Mouse (Mus musculus) heart, adult 8-10 months (tissue): Measurements from ENCODE around the gene Iqcb1. TPM values are rescaled to one million over a fixed set of nuclear protein-coding genes. Genes with fewer than 3 reads are reported as not detected.

Experiments used
- DNase-seq: peaks from one replicate; pipeline ENCODE4 v3.0.0; 2022; ENCODE audit warnings: low spot score
- microRNA-seq: library from miRNA; unstranded; fragments of <30 nt; microRNA quantifications from one replicate; pipeline ENCODE4 v1.2.0, GENCODE M21; 2022
- total RNA-seq, 4 experiments: library from RNA; stranded (reverse); gene quantifications; 2 replicates each; pipeline ENCODE4 v1.2.4; 2022

Iqcb1 gene
- total RNA-seq, 4 experiments from 2014 or later = 13.6 to 18.0 (median 16.8) TPM

GRCm38 (mm10) chr16:36875276-36875851 lies 47.2 kb downstream of the Iqcb1 start:
- DNase-seq = no peak

- DNase-seq = no peak
Observed at GRCm38 (mm10) chr16:36877316-36877715, 49.1 kb downstream of the Iqcb1 start.

GRCm38 (mm10) chr16:36882737-36883343 lies 54.7 kb downstream of the Iqcb1 start:
- no peak for DNase-seq

DNA sequence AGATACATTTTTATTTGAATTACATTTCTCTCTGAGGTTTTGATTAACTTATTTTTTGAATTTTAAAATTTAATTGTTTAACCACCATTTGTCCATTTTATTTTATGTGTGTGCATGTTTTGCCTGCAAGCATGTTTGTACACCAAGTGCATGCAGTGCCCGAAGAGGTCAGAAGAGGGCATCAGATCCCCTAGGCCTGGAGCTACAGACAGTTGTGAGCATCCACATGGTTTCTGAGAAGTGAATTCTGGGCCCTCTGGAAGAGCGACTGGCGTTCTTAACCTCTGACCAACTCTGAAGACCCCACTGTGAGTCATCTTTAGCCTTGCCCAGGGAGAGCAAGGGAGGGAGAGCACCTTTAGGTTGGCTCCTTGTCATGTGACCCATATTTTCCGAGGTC lies 56.7 kb downstream of the Iqcb1 start:
- no peak for DNase-seq

GRCm38 (mm10) chr16:36885912-36886311 lies 57.7 kb downstream of the Iqcb1 start:
- DNase-seq = no peak

GRCm38 (mm10) chr16:36887546-36887945 lies 59.4 kb downstream of the Iqcb1 start:
- no peak for DNase-seq

DNA sequence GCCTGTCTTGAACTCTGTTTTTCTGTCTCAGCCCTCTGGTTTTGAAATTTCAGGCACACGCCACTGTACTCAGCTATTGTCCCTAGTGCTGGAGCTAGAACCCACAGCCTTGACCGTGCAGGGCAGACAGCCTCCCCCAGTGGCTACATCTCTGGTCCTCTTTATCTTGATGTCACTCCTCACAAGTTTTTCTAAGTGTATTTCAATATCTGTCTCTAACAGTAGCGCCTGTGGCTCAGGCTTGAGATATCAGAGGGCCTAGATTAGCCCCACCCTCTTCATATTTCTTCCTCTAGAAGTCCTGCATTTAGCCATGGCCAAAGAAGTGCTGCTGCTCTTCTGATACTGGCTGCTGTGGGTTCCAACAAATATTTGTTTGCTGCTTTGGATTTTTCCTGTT lies 62.4 kb downstream of the Iqcb1 start:
- DNase-seq = no peak

- no peak for DNase-seq
Observed at GRCm38 (mm10) chr16:36891415-36891814, 63.2 kb downstream of the Iqcb1 start.

DNA sequence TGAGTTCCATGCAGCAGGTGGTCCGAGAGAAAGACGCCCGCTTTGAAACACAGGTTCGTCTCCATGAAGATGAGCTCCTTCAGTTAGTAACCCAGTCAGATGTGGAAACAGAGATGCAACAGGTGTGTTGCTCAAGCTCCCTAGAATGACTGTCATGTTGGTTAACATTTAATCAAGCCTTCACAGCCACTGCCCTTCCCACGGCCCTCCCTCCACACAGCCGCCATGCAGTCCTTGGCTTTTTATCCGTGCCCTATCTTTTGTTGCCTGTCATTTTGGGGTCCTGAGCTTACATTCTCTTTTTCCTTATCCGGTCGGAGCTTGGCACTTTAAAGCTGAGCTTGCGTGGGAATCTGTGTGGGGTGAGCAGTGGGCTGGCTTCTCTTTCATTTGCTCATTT lies 65.1 kb downstream of the Iqcb1 start:
- DNase-seq = no peak

GRCm38 (mm10) chr16:36896712-36897111 lies 68.5 kb downstream of the Iqcb1 start:
- no peak for DNase-seq

DNA sequence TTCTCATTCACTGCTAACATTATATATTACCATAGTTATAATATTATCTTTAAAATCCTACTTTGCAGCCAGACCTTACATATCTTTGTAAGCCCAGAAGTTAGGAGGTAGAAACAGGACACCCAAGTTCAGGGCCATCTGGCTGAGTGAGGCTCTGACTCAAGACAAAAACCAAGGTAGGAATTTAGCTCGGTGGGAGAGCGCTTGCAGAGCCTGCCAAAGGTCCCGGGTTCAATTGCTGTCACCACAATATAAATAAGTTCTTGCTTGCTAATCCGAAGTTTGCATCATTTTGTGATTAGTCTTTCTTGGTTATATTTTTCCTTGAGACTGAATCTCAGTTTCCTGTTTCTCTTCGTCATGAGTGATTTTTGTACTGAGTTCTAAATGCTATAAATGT lies 75.0 kb downstream of the Iqcb1 start:
- DNase-seq = no peak

DNA sequence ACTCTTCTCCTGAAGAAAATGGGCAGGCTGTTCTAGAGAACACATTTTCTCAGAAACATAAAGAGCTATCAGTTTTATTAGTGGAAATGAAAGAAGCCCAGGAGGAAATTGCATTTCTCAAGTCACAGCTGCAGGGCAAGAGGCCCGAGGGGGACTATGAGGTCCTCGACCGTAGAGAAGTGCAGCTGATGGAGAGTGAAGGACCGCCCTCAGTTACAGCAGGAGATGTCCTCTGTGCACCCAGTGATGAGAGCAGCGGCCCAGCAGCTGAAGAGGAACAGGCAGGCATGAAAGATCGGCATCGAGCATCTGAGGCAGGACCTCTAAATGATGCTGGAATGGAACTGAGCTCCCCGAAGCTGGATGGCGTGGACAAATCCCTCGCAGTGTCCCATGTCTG lies 83.7 kb downstream of the Iqcb1 start:
- DNase-seq = no peak

DNA sequence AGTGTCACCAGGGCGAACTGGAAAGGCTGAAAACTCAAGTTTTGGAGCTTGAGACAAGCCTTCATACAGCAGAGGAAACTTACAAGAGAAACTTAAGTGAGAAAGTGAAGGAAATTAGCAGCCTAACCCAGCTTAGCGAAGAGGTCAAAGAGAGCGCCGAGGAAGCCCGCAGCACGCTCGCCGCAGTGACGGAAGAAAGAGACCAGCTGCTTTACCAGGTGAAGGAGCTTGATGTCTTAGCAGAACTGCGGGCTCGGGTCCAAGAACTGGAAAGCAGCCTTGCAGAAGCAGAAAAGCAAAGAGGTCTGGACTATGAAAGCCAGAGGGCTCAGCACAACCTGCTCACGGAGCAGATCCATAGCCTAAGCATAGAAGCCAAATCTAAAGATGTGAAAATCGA lies 84.1 kb downstream of the Iqcb1 start:
- no peak for DNase-seq

DNA sequence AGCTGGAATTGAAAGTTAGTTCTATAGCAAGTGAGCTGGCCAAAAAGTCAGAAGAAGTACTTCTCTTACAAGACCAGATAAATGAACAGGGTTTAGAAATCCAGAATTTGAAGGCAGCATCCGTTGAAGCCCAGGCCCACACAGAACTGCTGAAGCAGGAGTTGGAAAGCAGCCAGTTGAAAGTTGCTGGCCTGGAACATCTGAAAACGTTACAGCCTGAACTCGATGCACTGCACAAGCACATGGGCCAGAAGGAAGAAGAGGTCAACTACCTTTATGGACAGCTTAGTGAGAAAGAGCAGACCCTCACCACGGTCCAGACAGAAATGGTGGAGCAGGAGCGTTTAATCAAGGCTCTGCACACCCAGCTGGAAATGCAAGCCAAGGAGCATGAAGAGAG lies 86.0 kb downstream of the Iqcb1 start:
- DNase-seq = no peak

GRCm38 (mm10) chr16:36918505-36918904 lies 90.3 kb downstream of the Iqcb1 start:
- DNase-seq = no peak

DNA sequence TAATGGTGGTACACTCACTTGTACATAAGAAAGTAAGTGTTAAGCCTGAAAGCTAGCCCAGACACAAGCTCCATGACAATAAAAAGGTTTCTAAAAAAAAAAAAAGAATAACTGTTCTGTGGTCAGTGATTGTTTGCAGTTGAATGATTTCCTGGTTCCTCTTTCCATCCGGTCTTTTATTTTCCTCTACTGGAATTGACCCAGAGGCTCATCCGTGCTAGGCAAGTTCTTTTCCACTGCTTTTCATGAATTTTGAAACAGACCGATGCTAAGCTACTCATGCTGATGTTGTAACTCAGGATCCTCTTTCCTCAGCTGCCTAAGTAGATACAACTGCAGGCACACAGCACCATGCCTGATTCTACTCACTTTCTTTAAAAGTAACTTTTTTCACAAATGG lies 92.2 kb downstream of the Iqcb1 start:
- no peak for DNase-seq

DNA sequence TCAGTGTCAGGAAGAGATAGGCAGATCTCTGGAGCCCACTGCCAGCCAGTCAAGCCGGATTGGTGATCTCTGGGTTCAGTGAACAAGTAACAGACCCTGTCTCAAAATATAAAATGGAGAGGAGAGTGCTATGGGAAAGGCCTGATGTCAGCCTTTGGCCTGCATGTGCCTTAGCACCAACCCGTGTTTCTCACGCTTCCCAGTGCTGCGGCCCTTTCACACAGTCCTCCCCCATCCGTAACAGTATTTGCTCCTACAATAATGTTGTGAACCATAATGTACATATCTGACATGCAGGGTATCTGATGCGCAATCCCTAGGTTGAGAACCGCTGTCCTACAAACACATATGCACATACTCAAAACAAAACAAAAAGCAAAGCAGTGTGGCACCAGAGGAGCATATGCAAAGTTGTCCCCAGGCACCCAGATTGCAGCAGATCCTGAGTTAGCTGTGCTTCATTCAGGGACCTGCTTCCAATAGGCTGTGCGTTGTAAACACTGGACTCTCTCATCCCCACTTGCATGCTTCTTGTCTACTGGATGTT lies 93.0 kb downstream of the Iqcb1 start:
- DNase-seq = no peak

DNA sequence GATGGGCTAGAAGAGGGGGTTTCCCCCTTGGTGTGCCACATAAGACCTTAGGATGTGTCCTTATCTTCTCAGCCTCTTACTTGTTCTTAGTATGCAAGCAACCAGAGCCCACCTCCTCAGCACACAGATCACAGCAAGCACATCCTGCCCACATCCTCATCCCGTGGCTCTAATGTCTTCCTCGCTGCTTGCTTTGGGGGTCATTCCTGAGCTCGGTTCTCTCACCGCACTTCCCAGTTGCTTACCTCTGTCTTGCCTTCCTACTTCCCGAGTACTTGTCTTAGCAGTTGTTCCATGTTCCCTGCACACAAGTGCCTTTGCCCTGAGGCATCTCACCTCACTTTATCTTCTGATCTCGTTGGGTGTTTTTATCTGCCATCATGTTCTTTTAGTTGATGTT lies 93.8 kb downstream of the Iqcb1 start:
- no peak for DNase-seq

Small RNA genes within 50 kb of the gene (microRNA-seq; reads per million reads assigned to microRNA genes)
- not detected for gene Gm22617

Other genes starting within 250 kb of the Iqcb1 start
- 1 to 10 TPM in 2 of 4 experiments, under 1 TPM in 2; 0.47 to 1.3 (median 0.97) TPM for gene Cd86, start 162.3 kb upstream of the Iqcb1 start, total RNA-seq
- not detected for gene Ildr1, start 134.4 kb upstream of the Iqcb1 start, total RNA-seq
- 1 to 10 TPM; 2.1 to 3.9 (median 3.4) TPM for gene Slc15a2, start 43.4 kb upstream of the Iqcb1 start, total RNA-seq
- gene Eaf2, start 46.6 kb downstream of the Iqcb1 start, total RNA-seq = 1 to 10 TPM; 1.2 to 1.9 (median 1.6) TPM
- gene Golgb1, start 46.8 kb downstream of the Iqcb1 start, total RNA-seq = 10 to 100 TPM; 49.8 to 60.7 (median 53.2) TPM
- gene Hcls1, start 106.6 kb downstream of the Iqcb1 start, total RNA-seq = 1 to 10 TPM; 4.9 to 9.0 (median 7.1) TPM
- 100 to 1,000 TPM; 220 to 269 (median 244) TPM for gene Fbxo40, start 162.1 kb downstream of the Iqcb1 start, total RNA-seq
- 1 to 10 TPM; 5.0 to 9.5 (median 6.7) TPM for gene Polq, start 183.4 kb downstream of the Iqcb1 start, total RNA-seq